Mouse (Mus musculus): ENCODE data around the gene Foxn2.
"Not testable (repeated sequence)": the region's sequence is repeated elsewhere in the genome, so short reads cannot be mapped to it uniquely, and the experiment has no call there.

Foxn2 gene

DNA sequence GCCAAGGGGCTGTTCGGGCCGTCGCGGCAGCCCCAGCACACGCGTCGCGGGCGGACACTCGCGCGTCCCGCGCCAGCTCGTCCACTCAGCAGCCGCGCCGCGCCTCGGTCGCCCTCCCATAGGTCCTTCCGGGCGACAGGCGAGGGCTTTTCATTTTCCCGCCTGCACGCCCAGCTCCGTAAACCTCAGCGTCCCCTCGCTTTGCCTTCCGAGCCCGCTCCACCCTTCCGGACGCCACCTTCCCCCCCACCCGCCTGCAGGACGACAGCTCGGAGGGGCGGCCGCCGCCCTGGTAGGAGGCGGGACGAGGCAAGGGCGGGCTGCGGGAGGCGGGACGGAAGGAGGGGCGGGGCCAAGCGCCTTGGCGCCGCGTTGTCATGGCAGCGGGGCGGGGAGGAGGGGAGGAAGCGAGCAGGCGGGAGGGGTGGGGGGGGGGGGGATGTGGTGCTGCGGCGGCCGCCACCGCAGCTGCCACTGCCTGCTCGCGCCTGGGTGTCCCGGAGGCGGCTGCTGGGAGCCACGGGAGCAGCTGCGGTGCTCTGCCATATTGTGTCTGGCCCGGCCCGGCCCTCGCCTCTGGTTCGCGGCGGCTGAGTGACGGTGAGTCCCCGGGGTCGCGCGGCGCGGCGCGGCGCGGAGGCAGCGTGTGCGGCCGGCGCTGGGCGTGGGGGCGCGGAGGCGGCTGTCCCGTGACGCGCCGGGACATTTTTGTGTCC lies at the start of gene Foxn2:
Gene Foxn2 (plus strand): TSS at position 427 of the 716 bp plus-strand sequence.
- peak; percentile 98 for DNase-seq (ENCODE audit: low spot score)

DNA sequence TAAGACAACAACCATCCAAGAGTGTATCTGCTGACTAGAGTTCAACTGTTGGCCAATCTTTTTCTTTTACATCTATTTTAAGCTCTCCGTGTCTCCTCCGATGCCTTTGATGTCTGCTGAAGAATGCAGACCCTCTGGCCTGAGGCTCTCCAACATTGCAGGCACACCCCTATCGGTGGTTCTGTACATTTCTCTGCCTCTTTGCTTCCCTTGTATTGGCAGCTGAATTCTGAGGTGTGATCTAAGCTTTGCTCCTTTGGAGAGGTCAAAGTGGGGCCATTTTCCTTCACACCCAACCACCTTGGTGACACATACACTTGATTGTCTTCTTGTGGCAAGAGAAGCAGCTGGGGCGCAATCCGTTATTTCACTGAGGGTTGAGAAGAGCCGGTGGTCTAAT lies 43.0 kb upstream of the Foxn2 start:
- no peak for DNase-seq (ENCODE audit: low spot score)

DNA sequence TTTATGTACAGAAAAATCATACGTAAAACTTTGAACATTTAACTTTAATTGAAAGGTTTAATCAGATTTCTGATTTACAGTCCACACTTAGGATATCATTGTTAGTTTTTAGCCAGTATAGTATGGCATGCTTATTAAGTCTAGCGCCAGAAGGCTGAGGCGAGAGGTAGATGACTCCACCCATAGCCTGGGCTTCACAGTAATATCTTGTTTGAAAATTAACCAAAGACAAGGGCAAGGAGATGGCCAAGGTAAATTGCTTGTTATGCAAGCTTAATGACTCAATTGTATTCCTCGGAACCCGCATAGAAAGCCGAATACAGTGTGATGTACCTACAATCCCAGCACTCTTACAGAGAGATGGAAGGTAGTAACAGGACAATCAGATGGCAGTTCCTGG lies 42.4 kb upstream of the Foxn2 start:
- no peak for DNase-seq (ENCODE audit: low spot score)

DNA sequence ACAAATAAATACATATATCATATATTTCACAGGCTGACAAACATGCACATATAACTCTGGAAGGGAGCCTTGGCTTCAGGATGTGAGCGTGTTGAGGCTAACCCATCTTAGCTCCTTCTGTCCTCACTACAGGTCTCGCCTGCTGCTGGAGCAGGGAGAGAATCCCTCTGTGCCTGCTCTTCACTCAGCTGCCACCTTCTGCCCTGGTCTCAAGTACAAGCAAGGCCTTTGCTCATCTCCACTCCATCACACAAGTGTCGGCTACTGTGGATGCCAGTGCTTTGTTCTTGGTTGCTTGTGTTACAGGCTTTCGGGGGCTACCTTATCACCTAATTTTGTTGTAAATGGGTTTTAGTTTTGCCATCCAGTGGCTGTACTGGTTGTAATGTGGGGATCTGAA lies 41.7 kb upstream of the Foxn2 start:
- DNase-seq (ENCODE audit: low spot score), result no peak

DNA sequence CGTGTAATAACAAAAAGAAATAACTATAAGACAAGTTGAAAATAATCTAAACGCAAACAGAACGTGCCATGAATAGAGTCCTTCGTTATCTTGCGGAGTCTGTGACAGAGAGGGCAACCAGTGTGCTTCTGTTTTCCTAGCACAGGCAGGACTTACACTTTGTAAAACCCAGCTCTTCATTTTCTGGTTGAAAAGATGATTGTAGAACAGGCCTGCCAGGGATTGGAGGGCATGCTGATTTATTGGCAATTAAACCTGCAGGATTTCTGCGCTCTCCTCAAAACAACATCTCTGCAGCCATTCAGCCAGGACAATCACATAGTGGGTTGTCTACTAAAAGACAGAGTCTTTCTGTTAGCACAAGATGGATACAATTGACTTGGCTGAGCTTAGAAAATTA lies 40.4 kb upstream of the Foxn2 start:
- DNase-seq (ENCODE audit: low spot score), result no peak

DNA sequence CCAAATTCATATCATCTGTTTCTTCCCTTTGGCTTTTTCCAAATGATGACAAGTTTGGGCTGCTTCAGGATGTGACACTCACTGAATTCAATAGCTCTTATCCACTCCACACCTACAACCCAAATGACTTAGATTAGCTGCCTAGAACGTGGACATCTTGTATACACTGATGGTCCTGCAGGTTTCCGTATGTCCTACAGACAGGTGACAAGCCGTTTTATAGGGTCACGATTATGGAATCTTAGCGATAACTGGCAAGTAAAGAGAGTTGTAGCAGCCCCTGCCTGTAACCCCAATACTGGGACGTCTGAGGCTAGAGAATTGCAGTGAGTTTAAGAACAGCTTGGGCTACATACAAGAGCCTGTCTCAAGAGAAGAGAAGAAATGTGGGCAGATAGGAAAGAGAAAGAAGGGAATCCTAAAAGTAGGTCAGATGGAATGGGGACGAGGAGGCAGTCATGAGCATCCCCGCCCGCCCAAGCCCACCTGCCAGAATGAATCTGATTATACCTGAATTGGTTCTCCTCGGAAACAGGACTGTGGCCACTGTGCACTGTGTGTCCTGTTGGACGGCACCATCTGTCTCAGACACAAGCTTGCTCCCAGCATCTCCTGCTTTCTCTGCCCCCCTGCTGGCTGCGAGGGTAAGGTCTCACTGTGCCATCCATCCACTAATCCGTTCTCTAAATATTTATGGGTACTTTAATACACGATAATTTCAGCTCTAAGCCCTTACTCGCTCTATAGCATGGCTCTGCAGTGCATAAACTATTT lies 39.6 kb upstream of the Foxn2 start:
- DNase-seq (ENCODE audit: low spot score), result no peak

DNA sequence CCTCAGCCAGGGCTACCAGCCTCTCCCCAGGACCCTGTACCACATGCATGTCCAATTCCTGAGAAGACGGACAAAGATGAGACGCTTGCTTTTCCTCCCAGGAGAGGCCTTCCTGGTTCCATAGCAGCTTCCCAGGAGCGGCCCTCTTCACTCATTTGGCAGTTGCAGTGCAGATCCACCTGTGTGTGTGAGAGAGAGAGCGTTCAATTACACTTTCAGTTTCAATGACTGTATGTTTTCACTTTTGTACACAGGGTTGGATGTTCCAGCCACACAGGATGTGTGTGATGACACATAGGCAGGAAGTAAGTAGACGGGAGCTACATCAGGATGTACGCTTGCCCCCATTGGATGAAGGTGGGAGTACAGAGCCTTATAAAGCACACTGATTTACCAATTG lies 37.2 kb upstream of the Foxn2 start:
- no peak for DNase-seq (ENCODE audit: low spot score)

DNA sequence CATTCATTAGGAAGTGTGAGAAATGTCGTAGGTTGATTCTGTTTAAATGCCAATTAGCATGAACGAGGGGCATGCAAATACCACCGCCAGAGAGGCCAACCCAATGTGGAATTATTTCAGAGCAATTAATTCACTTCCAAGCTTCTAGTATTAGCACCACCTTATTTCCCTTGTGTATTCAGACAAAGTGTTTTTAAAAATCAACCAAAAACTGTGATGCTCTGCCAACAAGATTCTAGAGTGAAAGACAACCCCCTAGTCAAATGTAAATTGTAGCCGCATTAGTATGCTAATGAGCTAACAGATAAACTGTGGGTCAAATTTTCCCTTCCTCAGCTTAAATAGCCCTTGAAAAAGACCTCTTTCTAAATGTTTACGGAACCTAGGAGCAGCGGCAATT lies 36.0 kb upstream of the Foxn2 start:
- DNase-seq (ENCODE audit: low spot score), result no peak

DNA sequence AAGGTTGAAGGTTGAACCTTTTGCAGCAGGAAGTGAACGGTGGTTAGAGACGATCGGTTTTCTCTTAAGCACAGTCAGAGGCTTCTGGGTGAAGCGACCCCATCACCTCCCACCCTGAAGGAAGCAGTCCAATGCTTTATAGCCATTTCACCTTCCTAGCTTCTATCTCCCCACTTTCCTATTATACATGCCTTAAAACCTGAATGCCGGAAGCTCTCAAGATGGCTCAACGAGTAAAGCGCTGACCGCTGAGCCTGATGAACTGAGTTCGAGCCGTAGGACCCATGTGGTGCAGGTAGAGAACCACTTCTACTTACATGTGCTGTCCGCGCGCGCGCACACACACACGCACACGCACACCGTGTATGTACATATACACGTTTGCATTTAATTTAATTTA lies 35.4 kb upstream of the Foxn2 start:
- DNase-seq (ENCODE audit: low spot score), result no peak

DNA sequence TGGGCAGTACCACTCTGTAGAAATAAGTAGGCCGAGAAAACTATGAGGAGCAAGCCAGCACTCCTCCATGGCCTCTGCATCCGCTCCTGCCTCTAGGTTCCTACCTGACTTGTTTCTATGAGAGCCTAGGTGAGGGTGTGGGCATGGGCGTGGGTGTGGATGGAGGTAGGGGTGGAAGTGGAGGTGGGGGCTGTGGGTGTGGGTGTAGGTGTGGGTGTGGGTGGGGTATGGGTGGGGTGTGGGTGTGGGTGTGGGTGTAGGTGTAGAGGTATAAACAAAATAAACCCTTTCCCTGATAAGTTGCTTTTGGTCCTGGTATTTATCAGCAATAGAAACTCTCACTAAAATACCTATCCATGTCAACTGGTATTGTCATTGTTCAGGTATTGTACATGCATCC lies 30.8 kb upstream of the Foxn2 start:
- DNase-seq (ENCODE audit: low spot score), result no peak

DNA sequence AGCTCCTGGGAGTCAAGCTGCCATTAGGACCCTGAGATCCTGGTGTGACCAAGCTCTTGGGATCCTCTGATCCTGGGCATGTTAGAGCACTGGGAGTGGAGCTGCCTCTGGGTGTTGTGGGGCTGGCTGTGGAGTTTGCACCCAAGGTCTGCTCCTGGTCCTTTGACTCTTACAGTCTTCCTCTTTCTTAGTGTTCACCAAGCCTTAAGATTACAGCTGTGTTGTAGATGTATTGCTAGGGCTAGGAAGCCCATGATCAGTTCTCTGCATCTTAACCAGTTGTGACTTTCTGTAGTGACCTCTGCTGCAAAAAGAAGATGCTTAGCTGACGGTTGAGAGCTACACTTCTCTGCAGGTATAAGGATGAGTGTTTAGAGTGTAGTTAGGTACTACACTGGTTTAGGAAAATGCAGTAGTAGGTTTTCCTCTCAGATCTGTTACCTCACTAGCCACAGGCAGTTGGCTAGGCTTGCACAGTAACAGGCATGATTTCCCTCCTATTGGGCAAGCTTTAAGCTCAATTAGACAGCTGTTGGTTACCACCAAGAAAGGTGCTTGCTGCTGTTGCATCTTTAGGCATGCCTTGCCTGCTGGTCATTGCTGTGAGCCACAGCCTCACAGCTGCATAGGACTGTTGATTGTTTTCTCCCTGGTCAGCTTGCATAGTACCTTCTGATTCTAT lies 27.2 kb upstream of the Foxn2 start:
- no peak for DNase-seq (ENCODE audit: low spot score)

DNA sequence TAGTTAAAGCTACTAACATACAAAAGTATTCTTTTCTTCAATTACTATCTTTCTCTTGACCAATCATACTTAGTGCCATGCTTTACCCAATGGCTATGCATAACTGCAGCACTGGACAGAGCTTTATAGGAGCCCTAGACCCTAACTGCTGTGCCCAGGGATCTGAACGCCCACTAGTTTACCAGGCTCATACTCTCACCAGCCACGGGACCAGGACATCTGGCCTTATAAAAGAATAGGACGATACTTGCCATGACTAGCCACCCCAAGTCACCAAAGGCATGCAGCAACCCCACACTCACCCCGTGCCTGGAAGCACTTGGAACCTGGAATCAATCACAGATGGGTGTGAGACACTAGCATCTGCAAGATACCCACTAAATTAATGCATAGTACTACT lies 20.1 kb upstream of the Foxn2 start:
- DNase-seq (ENCODE audit: low spot score), result no peak

DNA sequence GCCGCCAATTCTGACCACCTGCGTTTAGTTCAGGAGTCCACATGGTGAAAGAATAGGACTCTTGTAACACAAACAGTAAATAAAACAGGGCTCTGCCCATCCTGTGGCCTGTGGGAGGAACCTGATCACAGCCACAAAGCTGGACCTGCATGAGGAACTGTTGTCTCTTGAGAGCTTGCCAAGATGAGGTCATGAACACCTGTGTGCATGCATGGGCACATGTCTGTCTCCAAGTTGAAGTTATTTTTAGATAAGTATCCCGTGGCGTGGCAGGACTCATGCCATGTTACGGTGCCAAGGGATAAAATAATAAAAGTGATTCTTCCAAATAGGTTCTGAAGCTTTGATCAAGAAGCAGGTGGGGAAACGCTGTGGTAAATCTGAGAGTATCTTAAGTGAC lies 19.3 kb upstream of the Foxn2 start:
- no peak for DNase-seq (ENCODE audit: low spot score)

DNA sequence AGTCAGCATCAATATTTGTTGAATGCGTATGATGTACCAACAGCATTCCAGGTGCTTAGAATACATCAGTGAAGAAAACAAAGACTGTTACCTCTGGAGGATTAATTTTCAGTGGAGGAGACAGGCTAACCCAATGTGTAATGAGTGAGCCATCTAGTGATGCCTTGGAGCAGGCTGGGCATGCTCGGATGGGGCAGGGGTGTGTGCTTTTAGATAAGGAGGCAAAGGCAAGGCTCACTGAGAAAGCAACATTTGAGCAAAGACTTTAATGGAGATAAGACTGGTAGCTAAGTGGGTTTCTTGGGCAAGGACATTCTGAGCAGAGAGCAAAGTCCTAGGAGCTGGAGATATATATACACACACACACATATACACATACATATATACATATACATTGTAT lies 9.8 kb upstream of the Foxn2 start:
- DNase-seq (ENCODE audit: low spot score), result no peak

DNA sequence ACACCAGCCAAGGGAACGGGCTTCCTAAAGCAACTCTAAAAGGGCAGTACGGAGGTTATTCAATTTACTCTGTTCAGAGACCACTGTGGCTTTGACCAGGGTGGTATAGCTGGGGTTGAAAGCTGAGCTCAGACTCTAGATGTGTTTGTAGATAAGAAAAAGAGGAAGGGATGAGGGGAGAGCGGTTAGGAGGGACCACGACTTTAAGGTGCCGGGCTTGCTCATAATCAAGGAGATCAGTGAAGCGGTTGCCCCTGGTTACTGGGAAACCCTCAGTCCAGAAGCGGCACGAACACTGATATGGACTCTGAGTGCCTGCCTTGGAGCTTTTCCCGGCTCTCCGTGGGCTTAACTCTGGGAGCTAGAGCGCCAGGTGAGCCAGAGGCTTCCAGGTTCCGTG lies 9.0 kb upstream of the Foxn2 start:
- no peak for DNase-seq (ENCODE audit: low spot score)

DNA sequence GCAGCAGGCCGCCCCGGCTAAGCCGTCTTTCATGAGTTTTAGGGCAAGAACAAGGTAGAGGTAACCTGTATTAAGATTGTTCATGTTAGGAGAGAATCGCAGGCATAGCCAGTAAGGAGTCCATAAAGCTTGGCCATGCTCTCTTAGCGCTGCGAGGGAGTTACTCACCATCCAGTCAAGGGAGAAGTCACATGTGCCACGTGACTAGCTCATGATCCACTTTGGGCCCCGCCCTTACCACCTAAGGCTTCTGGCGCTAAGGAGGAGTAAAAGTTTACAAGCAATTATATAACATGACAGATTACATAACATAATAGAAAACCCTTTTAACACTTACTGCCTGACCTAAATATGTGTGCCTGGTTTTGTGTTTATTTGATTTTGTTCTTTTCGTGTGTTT lies 8.5 kb upstream of the Foxn2 start:
- DNase-seq (ENCODE audit: low spot score), result no peak

DNA sequence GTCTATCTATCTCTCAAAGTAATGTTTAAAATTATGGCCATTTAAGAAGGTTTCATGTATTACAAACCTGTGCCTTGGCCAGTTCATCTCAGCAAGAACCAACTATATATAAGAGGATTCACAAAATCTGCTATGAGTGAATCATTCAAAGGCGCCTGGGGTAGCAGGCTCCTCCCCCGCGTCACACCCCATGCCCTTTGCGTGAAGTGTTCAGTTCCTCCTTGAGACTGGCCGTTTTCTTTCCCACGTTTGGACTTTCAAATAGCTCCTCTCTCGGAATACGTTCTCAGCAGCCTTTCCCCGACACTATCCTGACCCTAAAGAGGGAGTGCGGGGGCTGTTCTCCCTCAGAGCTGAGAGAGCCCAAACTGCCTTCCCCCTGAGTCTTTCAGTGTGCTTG lies 5.2 kb upstream of the Foxn2 start:
- no peak for DNase-seq (ENCODE audit: low spot score)

DNA sequence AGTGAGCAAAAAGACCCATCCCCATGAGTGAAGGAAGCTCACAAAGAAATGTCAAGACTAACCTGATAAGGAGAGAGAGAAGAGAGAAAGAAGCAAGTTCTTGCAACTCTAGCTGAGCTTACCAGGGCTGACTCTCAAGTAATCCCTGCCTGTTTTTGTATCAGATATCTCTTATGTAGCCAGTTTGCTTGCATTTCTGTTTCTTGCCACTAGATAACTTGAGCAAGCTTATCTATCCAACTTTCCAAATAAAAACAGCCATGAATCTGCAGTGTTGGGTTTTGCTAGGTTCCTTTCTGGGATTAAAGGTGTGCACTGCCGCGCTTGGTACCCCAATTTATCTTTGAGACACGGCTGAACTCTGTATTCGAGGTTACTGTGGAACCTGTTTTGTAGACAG lies 4.2 kb upstream of the Foxn2 start:
- DNase-seq (ENCODE audit: low spot score), result no peak

DNA sequence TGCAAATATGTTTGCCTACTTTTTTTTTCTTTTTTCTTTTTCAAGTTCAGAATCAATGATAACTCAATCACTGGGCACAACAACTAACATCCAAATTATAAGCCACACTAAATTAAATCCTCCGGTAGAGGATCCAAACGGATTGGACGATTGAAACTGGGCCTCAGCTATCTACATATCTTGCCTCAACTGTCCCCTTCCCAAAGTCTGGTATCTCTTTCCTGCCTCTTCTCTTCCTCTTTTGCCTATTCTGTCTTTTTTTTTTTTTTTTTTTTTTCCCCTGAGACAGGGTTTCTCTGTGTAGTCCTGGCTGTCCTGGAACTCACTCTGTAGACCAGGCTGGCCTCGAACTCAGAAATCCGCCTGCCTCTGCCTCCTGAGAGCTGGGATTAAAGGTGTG lies 3.8 kb upstream of the Foxn2 start:
- not testable (repeated sequence) for DNase-seq (ENCODE audit: low spot score)

DNA sequence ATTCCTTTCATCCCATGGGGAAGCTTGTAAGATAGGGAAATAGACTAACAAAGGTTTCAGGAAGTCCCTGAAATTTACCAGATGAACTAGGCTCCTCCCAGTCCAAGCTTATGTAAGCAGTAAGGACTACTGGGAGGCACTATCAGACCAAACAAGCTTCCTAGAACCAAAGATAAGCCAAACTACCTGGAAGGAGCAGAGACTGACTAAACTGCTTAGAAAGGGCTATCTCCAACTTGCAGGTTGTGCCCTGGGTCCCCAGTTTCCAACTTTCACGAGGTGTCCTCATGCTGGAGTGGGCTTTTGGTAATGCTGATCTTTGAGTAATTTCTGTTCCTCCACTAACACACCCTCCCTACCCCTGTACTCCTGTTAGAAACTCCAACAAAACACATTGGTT lies 3.1 kb upstream of the Foxn2 start:
- no peak for DNase-seq (ENCODE audit: low spot score)

DNA sequence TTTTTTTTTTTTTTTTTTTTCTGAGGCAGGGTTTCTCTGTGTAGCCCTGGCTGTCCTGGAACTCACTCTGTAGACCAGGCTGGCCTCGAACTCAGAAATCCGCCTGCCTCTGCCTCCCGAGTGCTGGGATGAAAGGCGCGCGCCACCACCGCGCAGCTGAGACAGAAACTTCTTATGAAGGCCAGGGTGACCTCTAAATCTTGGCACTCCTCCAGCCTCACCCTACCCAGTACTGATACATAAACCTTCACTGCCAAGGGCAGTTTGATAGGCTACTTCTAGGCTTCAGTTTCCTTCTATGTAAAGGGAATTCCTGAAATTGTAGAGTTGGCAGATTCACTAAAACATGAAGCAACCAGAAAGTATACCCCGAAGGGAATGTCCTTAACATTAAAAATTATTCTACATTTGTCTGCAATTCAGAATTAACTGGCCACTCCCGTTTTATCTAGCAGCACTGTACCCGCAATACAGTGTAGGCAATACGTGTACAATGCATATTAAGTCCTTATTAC lies 918 bp upstream of the Foxn2 start:
- no peak for DNase-seq (ENCODE audit: low spot score)

DNA sequence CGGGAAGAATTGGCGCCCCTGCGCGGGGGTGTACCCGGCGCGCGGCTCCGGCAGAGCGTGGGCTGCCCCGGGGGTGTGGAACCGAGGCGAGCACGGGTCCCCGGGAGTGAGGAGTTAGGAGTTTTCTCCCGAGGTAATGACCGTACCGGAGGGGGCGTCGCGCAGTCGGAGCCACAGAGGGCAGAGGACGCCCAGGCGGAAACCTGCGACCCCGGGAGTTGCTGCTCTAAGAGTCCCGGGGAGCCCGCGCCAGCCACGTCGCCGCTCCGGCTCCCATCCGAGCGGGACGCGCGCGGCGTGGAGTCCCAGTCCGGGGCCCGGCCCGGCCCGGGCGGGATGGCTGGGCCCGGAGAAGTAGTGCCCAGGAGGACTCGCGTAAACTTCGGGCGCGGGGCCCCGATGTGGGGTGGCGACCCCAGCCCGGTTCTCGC lies 505 bp downstream of the Foxn2 start:
- peak; percentile 63 for DNase-seq (ENCODE audit: low spot score)
